Mouse (Mus musculus): ENCODE data around the gene Uba7. TPM values are rescaled to one million over a fixed set of nuclear protein-coding genes. Genes with fewer than 3 reads are reported as not detected.

Gene Uba7
- total and polyA plus RNA-seq, 2 experiments from 2014 or later: 6.2 to 12.8 TPM

GRCm38 (mm10) chr9:107968531-107968930, 6.8 kb upstream of the Uba7 start:
- ATAC-seq (no peak), DNase-seq (ENCODE audit: low spot score) (no peak)
- no peaks in the 10 kb centered on the region for H3K27me3 ChIP-seq (ENCODE audit: insufficient read depth, low read length)
- H3K9ac ChIP-seq (replicated peaks; ENCODE audit: low read length): no peak overlapping the region
- no peak overlapping the region for H3K4me3 ChIP-seq (ENCODE audit: low read length)
- no peaks in the 10 kb centered on the region for H3K9me3 ChIP-seq (ENCODE audit: low read length)
- no peak overlapping the region for H3K4me2 ChIP-seq (ENCODE audit: low read depth, low read length)
- no peaks in the 10 kb centered on the region for H3K36me3 ChIP-seq (ENCODE audit: insufficient read depth, low read length)
- WGBS: 94% methylated on average over 7 of the region's 7 CpGs
- TF ChIP-seq CTCF (IDR thresholded peaks at IDR 0.05; ENCODE audit: low read depth): no peak
- no peak overlapping the region for H3K27ac ChIP-seq
- H3K4me1 ChIP-seq (ENCODE audit: insufficient read depth, low read length): no peaks in the 10 kb centered on the region

GRCm38 (mm10) chr9:107970311-107970710, 5.0 kb upstream of the Uba7 start:
- 90% methylated on average over 5 of the region's 5 CpGs for WGBS
- no peak for TF ChIP-seq CTCF (IDR thresholded peaks at IDR 0.05; ENCODE audit: low read depth)
- Histone ChIP-seq H3K36me3 (ENCODE audit: insufficient read depth, low read length) (no peaks in the 10 kb centered on the region), H3K9me3 (ENCODE audit: low read length) (no peaks in the 10 kb centered on the region), H3K4me3 (ENCODE audit: low read length) (no peak overlapping the region), H3K4me2 (ENCODE audit: low read depth, low read length) (no peak overlapping the region), H3K9ac (replicated peaks; ENCODE audit: low read length) (no peak overlapping the region), H3K27me3 (ENCODE audit: insufficient read depth, low read length) (no peaks in the 10 kb centered on the region), H3K4me1 (ENCODE audit: insufficient read depth, low read length) (no peaks in the 10 kb centered on the region), H3K27ac (no peak overlapping the region)
- DNase-seq (ENCODE audit: low spot score) (no peak), ATAC-seq (no peak)

- no peak for ATAC-seq
- no peak for DNase-seq (ENCODE audit: low spot score)
- Histone ChIP-seq H3K36me3 (ENCODE audit: insufficient read depth, low read length) (no peaks in the 10 kb centered on the region), H3K9me3 (ENCODE audit: low read length) (no peaks in the 10 kb centered on the region), H3K27ac (no peak overlapping the region), H3K4me2 (ENCODE audit: low read depth, low read length) (no peak overlapping the region), H3K4me1 (ENCODE audit: insufficient read depth, low read length) (no peaks in the 10 kb centered on the region), H3K9ac (replicated peaks; ENCODE audit: low read length) (no peak overlapping the region), H3K4me3 (ENCODE audit: low read length) (no peak overlapping the region), H3K27me3 (ENCODE audit: insufficient read depth, low read length) (no peaks in the 10 kb centered on the region)
- 81% methylated on average over 8 of the region's 8 CpGs for WGBS
- TF ChIP-seq CTCF (IDR thresholded peaks at IDR 0.05; ENCODE audit: low read depth): no peak
Measured at GRCm38 (mm10) chr9:107971690-107972541, 3.4 kb upstream of the Uba7 start.

GRCm38 (mm10) chr9:107974491-107975171, 674 bp upstream of the Uba7 start:
- WGBS: 83% methylated on average over 10 of the region's 10 CpGs
- ATAC-seq: no peak
- H3K4me3 ChIP-seq (ENCODE audit: low read length): no peak overlapping the region
- no peaks in the 10 kb centered on the region for H3K4me1 ChIP-seq (ENCODE audit: insufficient read depth, low read length)
- H3K4me2 ChIP-seq (ENCODE audit: low read depth, low read length): no peak overlapping the region
- no peaks in the 10 kb centered on the region for H3K9me3 ChIP-seq (ENCODE audit: low read length)
- H3K36me3 ChIP-seq (ENCODE audit: insufficient read depth, low read length): no peaks in the 10 kb centered on the region
- no peak overlapping the region for H3K9ac ChIP-seq (replicated peaks; ENCODE audit: low read length)
- no peak for TF ChIP-seq CTCF (IDR thresholded peaks at IDR 0.05; ENCODE audit: low read depth)
- no peak overlapping the region for H3K27ac ChIP-seq
- no peaks in the 10 kb centered on the region for H3K27me3 ChIP-seq (ENCODE audit: insufficient read depth, low read length)
- no peak for DNase-seq (ENCODE audit: low spot score)

- no peak overlapping the region for H3K9ac ChIP-seq (replicated peaks; ENCODE audit: low read length)
- ATAC-seq (no peak), DNase-seq (ENCODE audit: low spot score) (no peak)
- peaks cover 10% of the 10 kb centered on the region; the same call in 1 of the 2 replicates for H3K4me1 ChIP-seq (ENCODE audit: insufficient read depth, low read length)
- no peak overlapping the region for H3K4me3 ChIP-seq (ENCODE audit: low read length)
- no peaks in the 10 kb centered on the region for H3K27me3 ChIP-seq (ENCODE audit: insufficient read depth, low read length)
- WGBS: 86% methylated on average over 12 of the region's 12 CpGs
- H3K27ac ChIP-seq: no peak overlapping the region
- H3K4me2 ChIP-seq (ENCODE audit: low read depth, low read length): no peak overlapping the region
- no peaks in the 10 kb centered on the region for H3K9me3 ChIP-seq (ENCODE audit: low read length)
- TF ChIP-seq CTCF (IDR thresholded peaks at IDR 0.05; ENCODE audit: low read depth): no peak
- H3K36me3 ChIP-seq (ENCODE audit: insufficient read depth, low read length): no peaks in the 10 kb centered on the region
Measured at GRCm38 (mm10) chr9:107978815-107979214, 3.5 kb downstream of the Uba7 start.

GRCm38 (mm10) chr9:107981684-107982605, 6.6 kb downstream of the Uba7 start:
- 55% methylated on average over 6 of the region's 7 CpGs for WGBS
- Histone ChIP-seq H3K4me3 (ENCODE audit: low read length) (no peak overlapping the region), H3K4me1 (ENCODE audit: insufficient read depth, low read length) (peaks cover 10% of the 10 kb centered on the region; the same call in 1 of the 2 replicates), H3K4me2 (ENCODE audit: low read depth, low read length) (peak overlapping the region; percentile 85; the same call in 1 of the 2 replicates), H3K36me3 (ENCODE audit: insufficient read depth, low read length) (no peaks in the 10 kb centered on the region), H3K9ac (replicated peaks; ENCODE audit: low read length) (no peak overlapping the region), H3K9me3 (ENCODE audit: low read length) (no peaks in the 10 kb centered on the region), H3K27me3 (ENCODE audit: insufficient read depth, low read length) (no peaks in the 10 kb centered on the region), H3K27ac (peak overlapping the region; percentile 79)
- no peak for ATAC-seq
- DNase-seq (ENCODE audit: low spot score): no peak
- no peak for TF ChIP-seq CTCF (IDR thresholded peaks at IDR 0.05; ENCODE audit: low read depth)
